Mouse (Mus musculus) kidney, embryonic 16.5 days (tissue): ENCODE measurements around the gene Nova2. TPM values are rescaled to one million over a fixed set of nuclear protein-coding genes. Genes with fewer than 3 reads are reported as not detected.

Source experiments
- ATAC-seq: fragments of 200-750 bp; cut with Nextera tagmentation; 2 replicates; pipeline ENCODE4 v1.8.0; 2017; ENCODE audit warnings: moderate TSS enrichment; ENCODE audit not compliant: low FRiP score, low TSS enrichment
- H3K27ac ChIP-seq: fragments of 300-500 bp; sonication (generic); 2 replicates; pipeline ENCODE4 v1.5.1; 2014; ENCODE audit warnings: low read length
- H3K27me3 ChIP-seq: fragments of 300-500 bp; sonication (generic); 2 replicates; pipeline ENCODE4 v1.6.1; 2014; ENCODE audit warnings: low read length, control low read depth, mixed read lengths; ENCODE audit not compliant: insufficient read depth
- H3K36me3 ChIP-seq: fragments of 300-500 bp; sonication (generic); 2 replicates; pipeline ENCODE4 v1.6.1; 2014; ENCODE audit warnings: low read length, control low read depth, mixed read lengths; ENCODE audit not compliant: insufficient read depth
- H3K4me1 ChIP-seq: fragments of 300-500 bp; sonication (generic); 2 replicates; pipeline ENCODE4 v1.6.1; 2014; ENCODE audit warnings: low read length, control low read depth, mixed read lengths; ENCODE audit not compliant: insufficient read depth
- H3K4me2 ChIP-seq: fragments of 300-500 bp; sonication (generic); replicated peaks from 2 replicates; pipeline ENCODE4 v1.6.1; 2014; ENCODE audit warnings: low read depth, low read length
- H3K4me3 ChIP-seq: fragments of 300-500 bp; sonication (generic); 2 replicates; pipeline ENCODE4 v1.5.1; 2014; ENCODE audit warnings: mild to moderate bottlenecking, low read length
- H3K9ac ChIP-seq: fragments of 300-500 bp; sonication (generic); replicated peaks from 2 replicates; pipeline ENCODE4 v1.6.1; 2014; ENCODE audit warnings: low read length
- H3K9me3 ChIP-seq: fragments of 300-500 bp; sonication (generic); 2 replicates; pipeline ENCODE4 v1.6.1; 2016; ENCODE audit warnings: low read length, control low read depth
- WGBS: fragments of 180-500 bp; shearing (Covaris S2); extraction: QIAGEN DNeasy Blood & Tissue Kit; methylation state at CpG from one replicate; pipeline ENCODE4 v1.1.7; 2014; 5-methylcytosine and 5-hydroxymethylcytosine counted together
- polyA plus RNA-seq: library from polyadenylated mRNA; unstranded; fragments of >200 nt; fragmentation: Nextera tagmentation; extraction: Ambion mirVana; gene quantifications from 2 replicates; pipeline ENCODE4 v1.2.1, GENCODE M21; 2015

Nova2 gene
- polyA plus RNA-seq, result 0.67 and 0.77 TPM in 2 replicates

DNA sequence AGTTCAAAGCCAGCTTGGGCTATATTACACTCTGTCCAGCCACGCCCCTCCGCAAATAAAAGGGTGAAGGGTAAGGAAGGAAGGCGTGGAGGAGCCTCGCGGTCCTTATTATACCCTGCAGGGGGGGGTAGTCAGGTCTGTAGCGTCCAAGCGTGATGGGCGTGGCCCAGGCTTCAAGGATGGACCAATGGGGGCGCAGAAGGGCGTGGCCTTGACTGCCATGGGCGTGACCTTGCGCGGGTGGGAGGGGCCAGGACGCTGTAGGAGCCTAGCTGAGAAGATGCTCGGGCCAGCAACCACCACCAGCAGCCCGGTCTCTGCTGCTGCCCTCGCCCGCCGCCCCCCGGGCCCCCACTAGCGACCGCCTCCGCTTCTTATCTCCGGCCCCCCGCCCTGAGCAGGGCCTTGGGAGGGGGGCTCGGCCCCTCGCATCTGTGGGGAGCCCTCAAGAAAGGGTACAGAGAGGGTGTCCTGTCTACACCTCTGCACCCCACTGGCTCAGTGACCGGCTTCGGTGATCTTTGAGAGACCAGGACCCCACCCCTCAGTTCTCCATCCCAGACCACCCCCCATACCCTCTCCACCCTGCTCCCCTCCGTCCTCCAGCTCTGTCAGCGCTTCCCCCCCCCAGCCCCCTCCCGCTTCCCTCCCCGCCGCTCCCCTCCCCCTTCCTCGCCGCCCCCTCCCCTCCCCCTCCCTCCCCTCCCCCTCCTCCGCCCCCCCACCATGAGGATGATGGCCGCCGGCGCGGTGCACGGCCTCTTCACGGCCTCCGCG, at the start of gene Nova2:
Gene Nova2 (plus strand): TSS at position 727 of the 777 bp plus-strand sequence.
- 0% methylated on average over 30 of the region's 45 CpGs for WGBS
- peak within 1 kb of the TSS; percentile 81 for H3K4me2 ChIP-seq
- H3K9ac ChIP-seq, result peak within 1 kb of the TSS; percentile 69
- peaks cover 9% of the 10 kb centered on the region; the same call in 1 of the 2 replicates for H3K4me1 ChIP-seq
- peak within 1 kb of the TSS; percentile 51; the same call in 1 of the 2 replicates for H3K27ac ChIP-seq
- ATAC-seq, result peak; percentile 86
- no peaks in the 10 kb centered on the region for H3K9me3 ChIP-seq
- peak within 1 kb of the TSS; percentile 57 for H3K4me3 ChIP-seq
- H3K27me3 ChIP-seq, result peaks cover 59% of the 10 kb centered on the region
- no peaks in the 10 kb centered on the region for H3K36me3 ChIP-seq

DNA sequence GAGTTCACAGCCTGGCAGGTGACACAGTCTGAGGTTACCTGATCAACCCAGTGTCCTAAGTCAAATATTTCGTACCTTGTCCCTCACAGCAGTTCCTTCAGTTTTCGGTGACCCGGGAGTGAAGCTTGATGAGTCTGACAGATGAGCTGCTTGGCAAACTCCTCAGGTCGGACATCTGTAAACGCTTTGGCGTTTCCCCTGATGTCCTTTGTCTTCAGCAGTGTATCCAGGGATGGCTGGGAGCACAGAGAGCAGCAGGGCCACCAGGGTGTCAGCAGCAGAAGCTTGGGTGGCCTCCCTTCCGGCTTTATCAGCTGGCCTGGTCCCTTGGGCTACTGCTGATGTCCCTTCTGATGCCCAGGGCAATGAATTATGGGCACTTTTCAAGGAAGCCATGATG, 47.0 kb upstream of the Nova2 start:
- H3K9ac ChIP-seq, result no peak overlapping the region
- H3K36me3 ChIP-seq, result no peaks in the 10 kb centered on the region
- no peak overlapping the region for H3K27ac ChIP-seq
- H3K4me1 ChIP-seq, result no peaks in the 10 kb centered on the region
- H3K4me3 ChIP-seq, result no peak overlapping the region
- no peaks in the 10 kb centered on the region for H3K9me3 ChIP-seq
- WGBS, result 74% methylated on average over 7 of the region's 7 CpGs
- H3K4me2 ChIP-seq, result no peak overlapping the region
- ATAC-seq, result no peak
- no peaks in the 10 kb centered on the region for H3K27me3 ChIP-seq

DNA sequence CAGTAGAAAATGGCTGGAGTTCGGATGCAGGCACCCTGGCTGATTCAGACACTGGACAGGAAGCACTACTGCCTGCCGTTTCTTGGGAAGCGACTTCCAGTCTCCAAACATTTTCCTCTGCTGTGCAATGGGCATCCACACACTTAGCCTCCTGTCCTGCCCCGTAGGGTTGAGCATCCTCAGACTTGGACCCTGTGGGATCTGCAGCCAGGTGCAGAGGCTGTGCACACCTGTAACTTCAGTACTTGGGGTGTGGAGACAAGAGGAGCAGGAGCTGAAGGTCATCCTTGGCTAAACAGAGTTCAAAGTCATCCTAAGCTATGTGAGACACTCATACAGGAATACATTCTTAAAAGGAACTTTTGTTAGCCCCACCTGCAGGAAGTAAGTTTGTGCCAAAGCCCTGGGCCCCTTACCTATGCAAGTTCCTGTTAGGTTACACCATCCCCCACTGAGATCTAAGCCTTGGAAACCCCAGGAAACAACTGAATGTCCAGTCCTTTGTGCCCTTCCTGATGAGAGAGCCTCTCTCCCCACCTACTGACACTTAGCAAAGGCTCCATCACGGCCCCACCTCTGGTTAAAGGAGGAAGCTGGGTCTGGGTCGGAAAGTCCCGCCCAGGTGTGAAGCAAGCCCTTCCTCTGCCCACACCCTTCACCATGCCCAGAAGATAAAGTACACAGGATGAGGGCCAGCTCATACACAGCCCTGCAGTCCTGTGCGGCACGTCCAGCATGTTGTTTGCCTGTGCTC, 41.5 kb upstream of the Nova2 start:
- H3K4me1 ChIP-seq, result no peaks in the 10 kb centered on the region
- 51% methylated on average over 9 of the region's 9 CpGs for WGBS
- no peak overlapping the region for H3K4me3 ChIP-seq
- no peaks in the 10 kb centered on the region for H3K36me3 ChIP-seq
- H3K27ac ChIP-seq, result no peak overlapping the region
- ATAC-seq, result peak; percentile 53; the same call in 1 of the 2 replicates
- H3K9ac ChIP-seq, result peak overlapping the region; percentile 8; the same call in 1 of the 2 replicates
- H3K27me3 ChIP-seq, result no peaks in the 10 kb centered on the region
- no peaks in the 10 kb centered on the region for H3K9me3 ChIP-seq
- H3K4me2 ChIP-seq, result no peak overlapping the region

DNA sequence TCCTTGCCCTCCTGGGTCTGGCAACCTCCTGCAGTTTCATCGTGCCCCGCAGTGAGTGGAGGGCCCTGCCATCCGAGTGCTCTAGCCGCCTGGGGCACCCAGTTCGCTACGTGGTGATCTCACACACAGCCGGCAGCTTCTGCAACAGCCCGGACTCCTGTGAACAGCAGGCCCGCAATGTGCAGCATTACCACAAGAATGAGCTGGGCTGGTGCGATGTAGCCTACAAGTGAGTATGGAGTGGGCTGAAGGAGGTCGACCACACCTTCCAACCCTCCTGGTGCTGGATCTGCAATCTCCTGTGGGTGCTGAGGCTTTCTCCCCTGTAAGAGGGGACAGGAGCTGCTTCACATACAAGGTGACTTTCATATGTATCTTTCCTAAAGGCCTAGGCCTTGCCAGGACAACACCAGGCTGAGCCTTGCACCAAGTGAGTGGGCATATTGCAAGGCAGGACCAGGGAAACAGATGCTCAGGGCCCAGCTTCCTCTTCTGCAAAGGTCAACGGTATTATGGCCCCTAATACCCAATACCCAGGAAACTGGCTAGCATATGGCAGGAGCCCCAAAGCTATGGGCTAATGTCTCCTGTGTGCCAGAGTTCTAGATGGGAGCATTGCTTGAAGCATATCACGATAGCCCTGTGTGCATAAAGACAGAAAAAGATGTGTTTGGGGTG, 40.8 kb upstream of the Nova2 start:
- no peak overlapping the region for H3K27ac ChIP-seq
- H3K9ac ChIP-seq, result peak overlapping the region; percentile 8; the same call in 1 of the 2 replicates
- H3K4me1 ChIP-seq, result no peaks in the 10 kb centered on the region
- no peaks in the 10 kb centered on the region for H3K36me3 ChIP-seq
- no peak overlapping the region for H3K4me3 ChIP-seq
- H3K27me3 ChIP-seq, result no peaks in the 10 kb centered on the region
- no peaks in the 10 kb centered on the region for H3K9me3 ChIP-seq
- ATAC-seq, result no peak
- H3K4me2 ChIP-seq, result no peak overlapping the region
- 62% methylated on average over 13 of the region's 13 CpGs for WGBS

DNA sequence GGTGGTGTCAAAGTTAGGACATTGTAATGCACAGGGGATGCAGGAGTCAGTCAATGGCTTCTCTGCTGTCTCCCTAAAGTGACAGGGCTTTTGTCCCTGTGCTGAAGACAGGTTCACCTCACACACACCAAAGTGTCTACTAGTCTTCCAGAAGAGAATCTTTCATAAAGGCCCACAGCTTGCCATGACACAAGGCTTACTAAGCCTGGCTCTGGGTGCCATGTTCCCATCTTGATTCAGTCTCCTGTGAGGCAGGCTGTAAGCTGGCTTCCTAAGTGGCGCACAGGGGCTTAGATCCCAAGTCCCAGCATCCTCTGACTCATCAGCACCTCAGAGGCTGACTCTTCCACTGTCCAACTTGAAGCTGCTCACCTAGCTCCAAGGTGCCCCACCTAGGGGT, 38.7 kb upstream of the Nova2 start:
- Histone ChIP-seq H3K27me3 (no peaks in the 10 kb centered on the region), H3K4me1 (no peaks in the 10 kb centered on the region), H3K9me3 (no peaks in the 10 kb centered on the region), H3K36me3 (0 out of 2 replicates have a peak, but pooled peaks cover 2% of the 10 kb centered on the region), H3K9ac (no peak overlapping the region), H3K27ac (no peak overlapping the region), H3K4me2 (no peak overlapping the region), H3K4me3 (no peak overlapping the region)
- no peak for ATAC-seq
- WGBS, result 91% methylated on average over 1 of the region's 1 CpGs

DNA sequence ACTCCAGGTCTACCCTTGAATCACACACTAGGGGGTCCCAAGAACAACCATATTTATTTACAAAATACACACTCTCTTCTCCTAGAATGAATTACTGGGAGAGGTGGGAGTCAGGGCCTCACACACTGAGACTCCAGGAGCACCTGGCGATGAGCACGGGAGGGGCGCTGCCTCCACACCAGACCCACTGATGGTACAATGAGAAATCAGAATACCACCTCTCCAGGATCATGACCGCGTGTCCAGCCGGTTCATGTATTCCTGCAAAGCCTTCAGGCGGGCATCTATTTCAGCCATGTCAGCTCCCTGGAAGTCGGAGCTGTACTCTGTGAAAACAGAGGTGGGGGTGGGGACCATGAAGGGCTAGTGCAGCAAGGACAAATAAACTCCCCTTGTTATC, 34.8 kb upstream of the Nova2 start:
- no peak for ATAC-seq
- H3K9ac ChIP-seq, result no peak overlapping the region
- H3K4me2 ChIP-seq, result no peak overlapping the region
- H3K4me1 ChIP-seq, result peaks cover 21% of the 10 kb centered on the region
- H3K9me3 ChIP-seq, result no peaks in the 10 kb centered on the region
- 68% methylated on average over 8 of the region's 8 CpGs for WGBS
- 0 out of 2 replicates have a peak, but pooled peaks cover 2% of the 10 kb centered on the region for H3K36me3 ChIP-seq
- H3K4me3 ChIP-seq, result no peak overlapping the region
- no peak overlapping the region for H3K27ac ChIP-seq
- peaks cover 8% of the 10 kb centered on the region; the same call in 1 of the 2 replicates for H3K27me3 ChIP-seq

DNA sequence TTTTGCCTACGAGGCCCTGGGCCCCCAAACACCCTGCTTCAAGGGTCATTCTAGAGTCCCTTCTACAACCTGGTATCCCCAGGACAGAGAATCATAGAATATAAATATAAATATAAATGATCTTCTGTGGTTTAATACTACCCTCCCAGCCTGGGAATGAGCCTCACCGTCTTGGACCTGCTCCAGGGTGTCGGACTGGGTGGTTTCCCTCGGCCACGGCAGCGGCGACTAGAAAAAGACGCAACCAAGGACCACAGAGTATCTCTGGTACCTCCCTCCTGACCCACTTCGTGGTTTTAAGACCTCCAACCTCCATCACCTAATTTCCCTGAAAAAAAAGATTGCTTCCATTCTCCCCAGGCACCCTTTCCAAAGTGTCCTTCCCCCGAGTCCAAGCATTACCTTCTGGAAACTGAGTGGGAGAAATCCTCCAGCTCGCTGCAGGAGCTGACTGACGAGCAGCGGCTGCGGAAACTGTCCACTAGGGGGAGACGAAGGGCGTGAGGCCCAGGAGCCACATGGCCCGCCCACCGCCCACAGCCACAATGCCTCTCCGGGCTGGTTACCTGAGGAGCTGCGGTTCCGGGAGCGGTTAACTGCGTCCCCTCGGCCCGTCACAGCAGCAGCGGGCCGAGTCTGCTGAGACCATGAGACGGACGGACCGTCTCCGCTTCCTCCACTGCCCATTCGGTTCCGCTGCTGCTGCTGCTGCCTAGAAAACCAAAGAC, 33.7 kb upstream of the Nova2 start:
- H3K9ac ChIP-seq, result 0 out of 2 replicates have a peak overlapping the region, but pooled peaks have one; percentile 36

DNA sequence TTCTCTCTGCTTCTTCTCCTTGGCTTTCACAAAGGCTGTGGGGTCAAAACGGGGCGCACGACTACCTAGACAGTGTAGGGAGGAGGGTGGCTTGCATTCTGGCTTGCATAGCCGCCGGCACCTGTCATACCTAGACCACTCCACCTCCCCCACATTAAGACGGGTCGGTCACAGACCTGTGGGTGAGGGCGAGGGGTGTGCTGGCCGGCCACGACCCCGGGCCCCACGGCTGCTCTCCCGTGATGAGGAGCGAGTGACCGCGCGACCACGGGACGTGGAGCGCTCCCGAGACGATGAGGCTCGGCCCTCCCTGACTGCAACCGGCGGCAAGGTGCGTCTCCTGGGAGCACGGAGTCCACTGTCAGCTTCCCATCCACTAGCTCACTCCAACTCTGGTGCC, 32.7 kb upstream of the Nova2 start:
- peaks cover 21% of the 10 kb centered on the region for H3K4me1 ChIP-seq
- peaks cover 8% of the 10 kb centered on the region; the same call in 1 of the 2 replicates for H3K27me3 ChIP-seq
- no peak overlapping the region for H3K27ac ChIP-seq
- H3K9me3 ChIP-seq, result no peaks in the 10 kb centered on the region
- 17% methylated on average over 27 of the region's 27 CpGs for WGBS
- peak; percentile 47 for ATAC-seq
- peak overlapping the region; percentile 36; the same call in 1 of the 2 replicates for H3K9ac ChIP-seq
- H3K4me3 ChIP-seq, result peak overlapping the region; percentile 41
- 0 out of 2 replicates have a peak, but pooled peaks cover 2% of the 10 kb centered on the region for H3K36me3 ChIP-seq
- peak overlapping the region; percentile 62 for H3K4me2 ChIP-seq

More for the DNA sequence above, 33.7 kb upstream of the Nova2 start:
- peaks cover 21% of the 10 kb centered on the region for H3K4me1 ChIP-seq
- peak overlapping the region; percentile 62 for H3K4me2 ChIP-seq
- H3K4me3 ChIP-seq, result peak overlapping the region; percentile 41
- ATAC-seq, result peak; percentile 46
- 0 out of 2 replicates have a peak, but pooled peaks cover 2% of the 10 kb centered on the region for H3K36me3 ChIP-seq
- H3K27ac ChIP-seq, result no peak overlapping the region
- H3K9me3 ChIP-seq, result no peaks in the 10 kb centered on the region
- WGBS, result 20% methylated on average over 33 of the region's 33 CpGs
- peaks cover 8% of the 10 kb centered on the region; the same call in 1 of the 2 replicates for H3K27me3 ChIP-seq
